Mouse (Mus musculus): ENCODE results near the gene Zfp989. TPM values are rescaled to one million over a fixed set of nuclear protein-coding genes. Genes with fewer than 3 reads are reported as not detected.

Zfp989 gene
- total and polyA plus RNA-seq, 2 experiments, result not detected

Other genes starting within 250 kb of the Zfp989 start
- not detected in 2 replicates for gene Gm21411, start 62.4 kb upstream of the Zfp989 start, total RNA-seq (2014; rRNA removed)
- gene Gm21411, start 62.4 kb upstream of the Zfp989 start, polyA plus RNA-seq (2012; rRNA removed), result not detected in 2 replicates
- not detected in 2 replicates for gene Rex2, start 49.9 kb downstream of the Zfp989 start, total RNA-seq (2014; rRNA removed)
- not detected in 2 replicates for gene Rex2, start 49.9 kb downstream of the Zfp989 start, polyA plus RNA-seq (2012; rRNA removed)
- gene Zfp991, start 160.1 kb downstream of the Zfp989 start, total RNA-seq (2014; rRNA removed), result 1.1 TPM in 2 replicates
- gene Zfp991, start 160.1 kb downstream of the Zfp989 start, polyA plus RNA-seq (2012; rRNA removed), result 0.05 TPM in 1 of 2 replicates, not detected in the other